Mouse (Mus musculus) skeletal muscle tissue, postnatal 0 days (tissue): ENCODE measurements around the gene A730071L15Rik. TPM values are rescaled to one million over a fixed set of nuclear protein-coding genes. Genes with fewer than 3 reads are reported as not detected.

Experiments
- polyA plus RNA-seq: library from polyadenylated mRNA; unstranded; fragments of >200 nt; fragmentation: Nextera tagmentation; extraction: Ambion mirVana; gene quantifications from 2 replicates; pipeline ENCODE4 v1.2.1, GENCODE M21; 2015

The A730071L15Rik gene
- polyA plus RNA-seq = 0.13 and 0.32 TPM in 2 replicates

DNA sequence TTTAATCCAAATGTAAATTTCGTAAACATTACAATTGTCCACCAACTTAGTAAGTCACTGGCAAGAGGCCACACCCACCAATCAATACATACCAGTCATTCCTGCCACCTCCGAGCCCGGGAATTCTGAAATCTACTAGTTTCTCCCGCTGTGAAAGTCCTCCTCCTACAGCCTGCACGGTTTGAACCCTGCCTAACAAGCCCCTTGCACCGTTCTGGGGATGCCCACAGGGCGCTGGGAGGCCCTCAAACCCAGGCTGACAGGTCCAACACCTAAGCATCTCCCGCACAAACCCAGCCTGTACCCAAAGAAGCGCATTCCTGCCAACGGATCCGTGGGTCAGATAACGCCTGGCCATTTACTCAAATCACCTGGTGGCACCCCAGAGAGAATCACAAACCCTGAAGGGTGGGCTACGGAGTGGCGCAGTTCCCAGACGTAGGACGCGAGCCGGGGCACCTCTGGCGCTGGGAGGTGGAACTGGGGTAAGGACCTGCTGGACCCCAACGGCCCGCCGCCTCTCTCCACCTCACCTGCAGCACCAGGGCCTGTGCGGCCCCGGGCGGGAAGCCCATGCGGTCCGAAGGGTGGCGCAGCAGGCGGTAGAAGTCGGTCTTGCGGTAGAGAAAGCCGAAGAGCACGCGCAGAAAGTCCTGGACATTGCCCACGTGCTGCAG, at the start of gene A730071L15Rik:
TSS of gene A730071L15Rik (plus strand) at position 620 of the 677 bp plus-strand sequence.

DNA sequence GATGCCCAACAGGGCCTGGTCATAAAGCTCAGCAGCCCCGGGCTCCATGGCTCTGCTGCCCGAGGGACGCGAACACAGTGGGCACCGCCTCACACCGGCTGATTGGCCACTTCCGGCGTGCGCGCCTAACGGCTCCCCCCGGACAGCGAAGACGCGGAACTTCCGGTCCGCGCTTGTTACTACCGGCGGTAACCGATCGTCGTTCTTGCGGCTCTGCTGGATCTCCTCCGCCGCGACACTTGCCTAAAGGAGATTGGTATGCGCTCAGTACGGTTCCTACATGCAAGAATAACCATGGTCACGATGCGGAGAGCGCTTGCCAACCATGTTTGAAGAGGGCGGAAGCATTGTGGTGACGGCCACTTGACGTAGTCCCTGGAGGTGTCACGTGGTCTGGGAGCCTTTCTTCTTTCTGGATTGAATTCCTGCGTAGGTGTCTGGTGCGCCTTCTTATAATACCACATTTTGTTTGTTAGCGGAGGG, 299 bp downstream of the A730071L15Rik start, which contains the start of gene Nudcd3:
TSS of gene Nudcd3 (minus strand) at position 329 of the 483 bp plus-strand sequence.

DNA sequence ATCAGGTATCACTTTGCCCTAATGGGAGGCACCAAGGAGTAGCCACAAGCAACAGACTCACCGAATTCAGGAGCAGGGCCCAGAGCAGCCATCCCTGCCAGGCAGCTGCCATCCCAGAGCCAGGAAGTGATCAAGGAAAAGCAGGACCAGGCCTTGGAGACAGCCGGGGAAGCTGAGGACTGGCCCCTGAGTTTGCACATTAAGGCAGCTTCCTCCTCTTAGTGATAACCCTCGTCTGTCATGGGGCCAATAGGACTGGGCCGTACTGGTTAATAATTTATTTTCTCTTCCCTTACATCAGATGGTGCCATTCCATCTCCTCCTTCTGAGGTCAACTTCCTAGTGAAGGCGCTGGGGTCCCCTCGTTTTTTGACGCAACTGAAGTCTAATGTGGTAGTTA, 30.2 kb downstream of the A730071L15Rik start, which contains the start of gene Npc1l1:
TSS of gene Npc1l1 (minus strand) at position 132 of the 400 bp plus-strand sequence.

Other genes starting within 250 kb of the A730071L15Rik start
- gene Gck, start 249.9 kb upstream of the A730071L15Rik start, polyA plus RNA-seq = 0.26 and 0.28 TPM in 2 replicates
- 21.4 and 26.2 TPM in 2 replicates for gene Ykt6, start 244.3 kb upstream of the A730071L15Rik start, polyA plus RNA-seq
- gene Camk2b, start 133.7 kb upstream of the A730071L15Rik start, polyA plus RNA-seq = 86.4 and 93.6 TPM in 2 replicates
- gene Nudcd3, start 386 bp downstream of the A730071L15Rik start, polyA plus RNA-seq = 27.7 and 30.1 TPM in 2 replicates
- 0.07 TPM in 1 of 2 replicates, not detected in the other for gene Npc1l1, start 30.1 kb downstream of the A730071L15Rik start, polyA plus RNA-seq
- 46.7 and 50.0 TPM in 2 replicates for gene Ddx56, start 67.7 kb downstream of the A730071L15Rik start, polyA plus RNA-seq
- 98.0 and 103 TPM in 2 replicates for gene Tmed4, start 74.8 kb downstream of the A730071L15Rik start, polyA plus RNA-seq
- gene Ogdh, start 91.6 kb downstream of the A730071L15Rik start, polyA plus RNA-seq = 142 and 144 TPM in 2 replicates
- gene Zmiz2, start 189.0 kb downstream of the A730071L15Rik start, polyA plus RNA-seq = 4.9 and 5.0 TPM in 2 replicates
- gene Ppia, start 215.4 kb downstream of the A730071L15Rik start, polyA plus RNA-seq = 2,482 and 2,823 TPM in 2 replicates
- 176 and 188 TPM in 2 replicates for gene H2afv, start 244.4 kb downstream of the A730071L15Rik start, polyA plus RNA-seq